Comparison of ENCODE assay signal across 8 mouse cellular contexts in genomic region chr5:135956300-135957206, GRCm38 (mm10). TPM values are rescaled to one million over a fixed set of nuclear protein-coding genes. Genes with fewer than 3 reads are reported as not detected.
A peak's percentile ranks its signal among the peaks of the same experiment; 100 is the strongest.
DNase-seq lines count a peak whose midpoint lies in the region; ATAC-seq and TF ChIP-seq lines count a peak whose summit lies in the region.

No protein-coding gene starts in this region.

- intact Hi-C loops in left cerebral cortex, postnatal 14 days (cut with DNase I) = loop anchor here (2.0 kb wide), 1 partner anchor 22 kb away; the partner anchor contains the start of gene Ywhag

- no peaks in the 10 kb centered on the region for H3K36me3 ChIP-seq in hindbrain, embryonic 15.5 days
- H3K36me3 ChIP-seq in midbrain, embryonic 16.5 days (ENCODE audit: control insufficient read depth, insufficient read depth, low read length) = no peaks in the 10 kb centered on the region

- ATAC-seq in hindbrain, embryonic 15.5 days (ENCODE audit: low FRiP score, low read depth) = no peak
- no peak for ATAC-seq in midbrain, embryonic 16.5 days

- DNase-seq in kidney, adult 18-20 months = peak; percentile 11
- DNase-seq in kidney, adult 8-10 months = no peak
- no peak for DNase-seq in cerebellum, postnatal 25 days
- no peak for DNase-seq in left cerebral cortex, postnatal 14 days (ENCODE audit: low spot score in 2 of 2)
- DNase-seq in cerebellum, postnatal 4 days (ENCODE audit: low spot score in 2 of 2) = no peak

- H3K4me2 ChIP-seq in hindbrain, embryonic 15.5 days = peak overlapping the region; percentile 57
- H3K4me2 ChIP-seq in midbrain, embryonic 16.5 days (ENCODE audit: low read length) = peak overlapping the region; percentile 61

- peak overlapping the region; percentile 87 for H3K27ac ChIP-seq in bone marrow macrophage, adult 2 months (ENCODE audit: insufficient read depth, low read depth, low read length)
- H3K27ac ChIP-seq in hindbrain, embryonic 15.5 days (replicated peaks) = peak overlapping the region; percentile 81
- peak overlapping the region; percentile 87 for H3K27ac ChIP-seq in midbrain, embryonic 16.5 days (ENCODE audit: low read length)

- 0 out of 2 replicates have a peak overlapping the region, but pooled peaks have one; percentile 29 for H3K9ac ChIP-seq in hindbrain, embryonic 15.5 days
- peak overlapping the region; percentile 58 for H3K9ac ChIP-seq in midbrain, embryonic 16.5 days (ENCODE audit: low read depth, low read length)

- no peak for TF ChIP-seq CTCF in bone marrow macrophage, adult 2 months (IDR thresholded peaks at IDR 0.05; ENCODE audit: low read depth, low read length)

- peaks cover 56% of the 10 kb centered on the region for H3K4me1 ChIP-seq in bone marrow macrophage, adult 2 months (ENCODE audit: control insufficient read depth, insufficient read depth, low read length)
- peaks cover 6% of the 10 kb centered on the region for H3K4me1 ChIP-seq in hindbrain, embryonic 15.5 days (replicated peaks)
- H3K4me1 ChIP-seq in midbrain, embryonic 16.5 days (ENCODE audit: control insufficient read depth, insufficient read depth, low read length) = peaks cover 12% of the 10 kb centered on the region; the same call in 1 of the 2 replicates

- H3K27me3 ChIP-seq in hindbrain, embryonic 15.5 days = no peaks in the 10 kb centered on the region
- H3K27me3 ChIP-seq in midbrain, embryonic 16.5 days (ENCODE audit: control insufficient read depth, insufficient read depth, low read depth, low read length) = no peaks in the 10 kb centered on the region

- no peaks in the 10 kb centered on the region for H3K9me3 ChIP-seq in hindbrain, embryonic 15.5 days
- no peaks in the 10 kb centered on the region for H3K9me3 ChIP-seq in midbrain, embryonic 16.5 days (replicated peaks; ENCODE audit: control insufficient read depth, low read length, poor library complexity, severe bottlenecking)

- WGBS in hindbrain, embryonic 15.5 days = 82% methylated on average over 9 of the region's 9 CpGs
- 81% methylated on average over 9 of the region's 9 CpGs for WGBS in midbrain, embryonic 16.5 days

- H3K4me3 ChIP-seq in bone marrow macrophage, adult 2 months (ENCODE audit: insufficient read depth, low read length) = peak overlapping the region; percentile 32; the same call in 1 of the 2 replicates
- peak overlapping the region; percentile 34 for H3K4me3 ChIP-seq in hindbrain, embryonic 15.5 days
- H3K4me3 ChIP-seq in midbrain, embryonic 16.5 days (ENCODE audit: low read depth, low read length) = peak overlapping the region; percentile 34; the same call in 1 of the 2 replicates

- TF ChIP-seq POLR2A in bone marrow macrophage, adult 2 months (IDR thresholded peaks at IDR 0.05; ENCODE audit: borderline replicate concordance, low read depth, low read length) = no peak

RNA-seq across cellular contexts. Expression of gene Ssc4d, which starts 17.8 kb away (rescaled TPM):
- 6.8 and 10.0 TPM in 2 replicates for polyA plus RNA-seq in bone marrow macrophage, adult 2 months (2012; ENCODE audit: insufficient read depth, insufficient read length, missing spikeins)
- polyA plus RNA-seq in hindbrain, embryonic 15.5 days (2015; fragmentation: Nextera tagmentation; extraction: Ambion mirVana) = 1.9 and 2.6 TPM in 2 replicates
- 1.8 and 1.9 TPM in 2 replicates for polyA plus RNA-seq in midbrain, embryonic 16.5 days (2015; fragmentation: Nextera tagmentation; extraction: Ambion mirVana)
- total RNA-seq in left cerebral cortex, postnatal 14 days (2021) = 1 to 10 TPM; 1.4 to 1.5 TPM

RNA-seq across cellular contexts. Expression of gene Ywhag, which starts 22.1 kb away (rescaled TPM):
- 151 and 157 TPM in 2 replicates for polyA plus RNA-seq in bone marrow macrophage, adult 2 months (2012; ENCODE audit: insufficient read depth, insufficient read length, missing spikeins)
- polyA plus RNA-seq in hindbrain, embryonic 15.5 days (2015; fragmentation: Nextera tagmentation; extraction: Ambion mirVana) = 817 and 859 TPM in 2 replicates
- polyA plus RNA-seq in midbrain, embryonic 16.5 days (2015; fragmentation: Nextera tagmentation; extraction: Ambion mirVana) = 1,035 and 1,054 TPM in 2 replicates
- 1,000 to 10,000 TPM; 1,469 to 1,528 TPM for total RNA-seq in left cerebral cortex, postnatal 14 days (2021)

RNA-seq across cellular contexts. Expression of gene Zp3, which starts 23.3 kb away (rescaled TPM):
- not detected in 2 replicates for polyA plus RNA-seq in bone marrow macrophage, adult 2 months (2012; ENCODE audit: insufficient read depth, insufficient read length, missing spikeins)
- 0.21 and 0.37 TPM in 2 replicates for polyA plus RNA-seq in hindbrain, embryonic 15.5 days (2015; fragmentation: Nextera tagmentation; extraction: Ambion mirVana)
- 0.23 TPM in 1 of 2 replicates, not detected in the other for polyA plus RNA-seq in midbrain, embryonic 16.5 days (2015; fragmentation: Nextera tagmentation; extraction: Ambion mirVana)
- not detected for total RNA-seq in left cerebral cortex, postnatal 14 days (2021)

RNA-seq across cellular contexts. Expression of gene Dtx2, which starts 38.0 kb away (rescaled TPM):
- 9.5 and 9.8 TPM in 2 replicates for polyA plus RNA-seq in bone marrow macrophage, adult 2 months (2012; ENCODE audit: insufficient read depth, insufficient read length, missing spikeins)
- 25.6 and 26.3 TPM in 2 replicates for polyA plus RNA-seq in hindbrain, embryonic 15.5 days (2015; fragmentation: Nextera tagmentation; extraction: Ambion mirVana)
- 24.0 and 26.1 TPM in 2 replicates for polyA plus RNA-seq in midbrain, embryonic 16.5 days (2015; fragmentation: Nextera tagmentation; extraction: Ambion mirVana)
- 1 to 10 TPM; 8.6 to 9.1 TPM for total RNA-seq in left cerebral cortex, postnatal 14 days (2021)
